Mouse (Mus musculus) kidney, postnatal 14 days (tissue): ENCODE data around the gene Mcf2l.

Source experiments
- DNase-seq: peaks from one replicate; pipeline ENCODE4 v3.0.0; 2022; ENCODE audit warnings: mixed read lengths

The Mcf2l gene

DNA sequence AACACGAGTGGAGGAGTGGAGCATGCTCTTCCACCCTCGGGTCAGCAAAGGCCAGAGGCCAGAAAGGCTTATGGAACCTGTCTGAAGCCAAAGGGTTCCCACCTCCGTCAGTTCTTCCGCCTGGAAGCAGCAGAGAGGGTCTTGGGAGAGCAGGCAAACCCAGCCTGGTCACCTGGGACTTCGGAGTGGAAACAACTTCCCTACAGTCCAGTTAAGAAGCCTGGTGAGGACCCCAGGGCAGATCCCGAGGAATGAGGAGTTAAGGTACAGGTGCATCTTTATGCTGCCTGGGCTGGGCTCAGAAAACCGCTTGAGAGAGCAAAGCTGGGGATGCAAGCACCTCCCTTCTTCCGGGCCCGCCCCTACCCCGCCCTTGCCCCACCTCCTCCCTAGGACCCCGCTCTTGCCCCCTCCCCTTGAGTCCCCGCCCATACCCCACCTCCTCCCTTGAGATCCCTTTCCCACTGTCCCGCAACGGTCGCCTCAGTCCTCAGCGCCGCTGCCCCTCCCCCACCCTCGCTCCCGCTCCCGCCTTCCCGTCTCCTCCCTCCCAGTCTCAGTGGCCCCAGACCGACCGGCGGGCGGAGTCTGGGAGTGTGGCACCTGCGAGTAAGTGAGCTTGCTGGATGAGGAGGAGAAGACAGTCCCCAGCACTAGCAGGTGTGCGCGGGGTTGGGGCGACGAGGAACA, at the start of gene Mcf2l:
TSS of gene Mcf2l (plus strand) at position 450 of the 690 bp plus-strand sequence.
- DNase-seq: peak; percentile 80

DNA sequence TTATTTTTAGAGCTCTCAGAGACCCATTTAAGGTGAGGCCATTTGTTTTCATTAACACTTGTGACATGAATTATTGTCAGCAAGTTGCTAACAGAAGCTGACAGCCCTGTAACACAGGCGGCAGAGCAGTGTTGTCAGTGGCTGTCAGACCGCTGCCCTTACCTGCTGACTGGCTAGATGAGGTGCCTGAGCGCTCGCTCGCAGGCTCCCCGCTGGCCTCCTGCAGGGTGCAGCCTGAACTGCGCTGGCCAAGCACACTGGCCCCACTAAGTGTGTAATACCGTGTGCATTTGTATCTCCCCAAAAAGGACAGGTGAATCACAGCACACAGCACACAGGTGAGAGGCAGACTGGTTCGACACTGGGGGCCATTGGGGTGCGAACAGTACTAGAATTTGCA, 49.0 kb upstream of the Mcf2l start:
- DNase-seq: no peak

DNA sequence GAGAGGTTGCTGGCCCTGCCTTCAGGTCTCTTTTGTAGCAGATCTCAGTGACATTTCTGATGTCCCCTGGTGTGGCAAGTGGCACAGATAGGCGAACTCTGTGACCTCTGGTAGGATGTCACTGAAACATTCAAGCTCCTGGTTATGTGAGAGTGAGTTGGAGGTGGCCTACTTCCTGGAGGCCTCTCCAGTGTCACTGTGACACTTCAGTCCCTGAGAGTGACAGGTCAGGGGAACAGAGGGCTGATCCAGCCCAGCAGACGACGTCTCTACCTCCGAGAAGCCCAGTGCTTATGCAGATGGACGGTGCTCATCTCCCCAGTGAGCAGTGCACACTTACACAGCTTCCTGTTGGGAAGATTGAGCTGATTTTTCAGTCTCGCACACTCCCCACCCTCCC, 48.4 kb upstream of the Mcf2l start:
- no peak for DNase-seq

DNA sequence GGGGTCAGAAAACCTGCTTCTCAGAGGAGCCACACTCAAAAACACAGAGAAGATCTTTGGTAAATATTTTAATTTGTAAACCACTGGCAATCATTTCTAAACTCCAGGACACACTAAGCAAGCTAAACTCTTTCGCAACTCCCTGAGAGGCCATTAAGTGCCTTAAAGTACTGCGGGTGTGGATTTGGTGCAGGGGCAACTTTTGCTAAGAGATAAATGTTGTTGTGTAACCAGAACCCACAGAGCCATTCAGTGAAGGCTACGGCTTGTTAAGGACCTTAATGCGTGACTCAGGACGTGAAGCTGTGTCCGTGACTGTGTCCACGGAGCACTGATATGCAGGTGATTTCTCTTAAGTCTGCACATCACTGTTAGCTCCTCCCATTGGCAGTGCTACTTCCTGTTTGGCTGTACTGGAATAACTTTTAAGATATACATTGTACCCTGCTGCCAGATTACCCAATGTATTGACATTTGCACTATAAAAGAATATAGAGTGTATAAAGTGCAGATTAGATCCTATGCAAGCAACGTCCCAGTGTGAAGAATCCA, 47.8 kb upstream of the Mcf2l start:
- DNase-seq: no peak

DNA sequence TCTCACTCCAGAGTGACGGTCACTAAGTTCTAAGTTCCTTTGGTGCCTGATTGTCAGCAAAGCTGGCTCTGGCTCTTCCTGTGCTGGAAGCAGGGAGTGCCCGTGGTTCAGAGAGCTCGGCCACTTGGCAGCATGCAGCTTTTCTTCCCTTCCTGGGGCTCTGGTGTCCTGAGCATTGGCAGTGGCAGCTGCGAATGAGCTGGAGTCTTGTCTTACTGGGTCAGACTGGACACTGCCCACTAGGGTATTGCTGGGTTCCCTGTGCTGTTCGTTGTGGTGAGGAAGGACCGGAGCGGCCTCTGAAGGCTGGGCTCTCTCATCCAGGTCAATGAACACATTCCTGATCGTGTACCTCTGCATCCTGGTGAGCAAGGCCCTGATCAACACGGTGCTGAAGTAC, 46.5 kb upstream of the Mcf2l start:
- DNase-seq: no peak

DNA sequence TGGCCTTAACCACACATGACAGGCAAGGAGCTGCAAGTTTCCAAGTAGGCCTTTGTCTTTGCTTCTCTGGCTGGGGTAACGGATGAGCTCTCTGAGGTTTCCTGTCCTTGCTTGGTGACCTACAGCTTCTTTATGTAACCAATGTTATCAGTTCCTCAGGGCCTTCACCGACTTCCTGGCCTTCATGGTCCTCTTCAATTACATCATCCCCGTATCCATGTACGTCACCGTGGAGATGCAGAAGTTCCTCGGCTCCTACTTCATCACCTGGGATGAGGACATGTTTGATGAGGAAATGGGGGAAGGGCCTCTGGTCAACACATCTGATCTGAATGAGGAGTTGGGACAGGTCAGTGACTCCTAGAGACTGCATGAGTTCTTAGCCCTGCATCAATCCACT, 45.3 kb upstream of the Mcf2l start:
- no peak for DNase-seq

DNA sequence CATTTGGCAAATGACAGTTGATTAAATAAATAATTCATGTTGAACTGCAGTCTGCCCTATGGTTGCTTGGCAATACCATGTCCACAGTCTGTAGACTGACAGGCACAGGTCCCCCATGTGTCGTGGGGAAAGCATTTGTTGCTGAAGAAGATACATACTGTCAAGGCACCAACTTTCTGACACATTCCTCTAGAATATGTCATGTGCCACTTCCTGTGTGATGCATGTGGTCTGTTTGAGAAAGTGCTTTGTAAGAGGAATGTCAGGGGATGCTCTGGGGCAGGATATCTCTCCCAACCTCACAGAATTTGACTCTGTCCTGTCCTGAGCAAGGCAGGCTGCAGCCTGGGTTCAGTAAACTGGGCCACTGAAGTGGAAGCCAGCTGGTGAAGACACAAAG, 44.2 kb upstream of the Mcf2l start:
- DNase-seq: no peak

DNA sequence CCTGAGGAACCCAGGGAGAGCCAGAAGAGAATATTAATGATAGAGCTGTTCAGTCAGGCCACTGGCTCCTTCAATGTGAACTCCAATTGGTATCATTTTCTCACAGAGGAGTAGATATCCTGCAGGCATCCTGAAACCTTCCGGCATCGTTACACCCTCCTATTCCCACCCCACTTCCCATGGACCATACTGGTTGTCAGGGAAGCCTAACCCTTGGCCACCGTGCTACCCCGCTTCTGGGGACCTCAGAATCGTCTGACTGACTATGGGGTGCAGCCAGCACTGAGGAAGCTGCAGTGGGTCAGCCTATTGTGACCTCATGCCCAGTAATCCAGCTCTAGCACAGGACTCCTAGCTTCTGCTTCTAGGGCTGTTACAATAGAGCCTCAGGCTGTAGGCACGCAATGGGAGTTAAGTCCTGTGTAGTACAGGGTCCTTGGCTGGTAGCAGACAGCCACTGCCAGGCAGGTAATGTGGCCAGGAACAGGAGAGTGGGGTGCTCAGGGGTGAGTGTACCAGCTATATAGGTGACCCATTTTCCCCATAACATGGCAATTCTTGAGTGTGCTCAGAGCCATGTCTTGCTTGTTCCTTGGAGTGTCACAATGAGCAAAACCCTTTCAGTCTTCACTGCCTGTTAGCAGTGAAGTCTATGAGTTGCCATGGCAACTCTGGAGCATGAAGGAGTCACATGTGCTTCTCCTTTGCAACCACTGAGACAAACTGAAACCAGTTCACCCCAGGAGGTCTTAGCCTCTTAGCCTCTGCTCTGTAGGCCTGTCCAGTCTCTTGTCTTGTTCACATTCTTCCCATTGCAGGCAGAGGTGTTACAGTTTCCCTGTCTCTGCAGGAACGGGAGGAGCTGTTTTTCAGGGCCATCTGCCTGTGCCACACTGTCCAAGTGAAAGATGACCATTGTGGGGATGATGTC, 41.7 kb upstream of the Mcf2l start:
- DNase-seq: no peak

DNA sequence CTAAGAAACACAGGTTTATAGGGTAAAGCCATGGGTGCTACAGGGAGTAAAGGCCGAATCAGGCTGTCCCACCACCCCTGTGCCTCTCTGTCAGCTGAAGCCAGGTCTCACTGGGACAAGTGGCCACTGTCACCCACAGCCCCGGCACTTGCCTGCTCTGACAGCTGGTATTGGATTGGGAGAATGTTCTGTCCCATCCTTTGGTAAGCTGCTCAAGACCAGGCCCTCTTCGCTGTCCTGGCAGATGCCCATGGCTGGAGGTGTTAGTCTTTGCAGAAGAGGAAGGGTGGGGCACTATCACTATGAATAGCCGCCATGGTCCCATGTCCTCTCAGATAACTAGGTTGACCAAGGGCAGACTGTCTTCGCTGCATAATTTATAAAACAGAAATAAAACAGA, 40.0 kb upstream of the Mcf2l start:
- DNase-seq: no peak

DNA sequence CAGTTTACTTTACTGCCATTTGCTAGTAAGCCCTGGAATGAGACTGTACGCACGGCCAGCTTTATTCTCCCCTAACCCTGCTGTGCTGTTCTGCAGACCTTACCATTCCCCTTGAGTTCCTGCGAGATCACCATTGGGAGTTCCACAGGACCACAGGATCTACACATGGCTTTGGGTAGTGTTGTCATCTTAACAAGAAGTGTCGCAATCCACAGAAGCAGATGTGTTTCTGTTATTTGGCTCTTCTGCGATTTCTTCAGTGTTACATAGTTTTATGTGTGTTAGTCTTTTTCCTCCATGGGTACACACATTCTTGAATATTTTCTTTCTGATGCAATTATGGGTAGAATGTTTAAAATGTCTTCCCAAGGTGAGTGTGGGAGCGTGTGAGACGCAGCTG, 32.8 kb upstream of the Mcf2l start:
- DNase-seq: no peak

DNA sequence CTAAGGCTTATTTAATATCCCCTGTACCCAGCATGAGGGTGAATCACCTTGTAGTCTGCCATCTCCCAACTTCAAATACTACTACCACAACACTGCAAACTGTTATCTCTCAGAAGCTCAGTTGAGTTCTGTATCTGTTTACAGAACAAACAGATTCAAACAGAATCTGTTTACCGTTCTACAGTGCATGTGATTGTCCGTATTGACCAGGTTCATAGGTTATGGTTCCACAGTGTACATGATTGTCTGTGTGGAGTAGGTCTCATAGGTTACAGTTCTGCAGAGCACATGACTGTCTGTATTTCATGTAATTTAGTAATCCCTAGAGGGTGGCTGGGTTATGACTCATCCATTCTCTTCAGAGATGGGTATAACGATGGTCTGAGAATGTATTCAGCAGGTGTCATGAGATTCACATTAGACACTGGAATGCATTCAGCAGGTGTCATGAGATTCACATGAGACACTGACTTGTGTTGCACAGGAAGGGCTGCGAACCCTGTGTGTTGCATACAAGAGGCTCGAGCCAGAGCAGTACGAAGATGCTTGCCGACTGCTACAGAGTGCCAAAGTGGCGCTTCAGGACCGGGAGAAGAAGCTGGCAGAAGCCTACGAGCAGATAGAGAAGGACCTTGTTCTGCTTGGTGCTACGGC, 31.1 kb upstream of the Mcf2l start:
- DNase-seq: no peak

DNA sequence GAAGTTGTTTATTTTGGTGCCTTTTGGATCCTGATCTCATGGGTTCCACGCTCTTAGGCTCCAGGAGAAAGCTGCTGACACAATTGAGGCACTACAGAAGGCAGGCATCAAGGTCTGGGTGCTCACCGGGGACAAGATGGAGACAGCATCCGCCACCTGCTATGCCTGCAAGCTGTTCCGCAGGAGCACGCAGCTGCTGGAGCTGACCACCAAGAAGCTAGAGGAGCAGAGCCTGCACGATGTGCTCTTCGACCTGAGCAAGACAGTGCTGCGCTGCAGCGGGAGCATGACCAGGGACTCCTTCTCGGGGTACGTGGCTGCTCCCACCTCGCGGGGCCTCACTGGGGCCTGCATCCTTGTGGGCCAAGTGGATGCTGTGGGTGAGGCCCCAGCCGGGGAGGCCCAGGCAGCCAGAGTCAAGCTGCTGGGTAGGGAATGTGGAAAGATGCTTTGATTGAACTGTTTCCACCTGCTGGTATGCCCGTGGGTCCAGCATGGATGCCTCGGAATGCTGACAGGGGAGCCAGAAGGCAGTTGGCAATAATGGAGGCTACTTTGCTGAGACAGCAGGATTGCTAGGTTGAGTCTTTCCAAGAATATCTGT, 29.2 kb upstream of the Mcf2l start:
- no peak for DNase-seq

DNA sequence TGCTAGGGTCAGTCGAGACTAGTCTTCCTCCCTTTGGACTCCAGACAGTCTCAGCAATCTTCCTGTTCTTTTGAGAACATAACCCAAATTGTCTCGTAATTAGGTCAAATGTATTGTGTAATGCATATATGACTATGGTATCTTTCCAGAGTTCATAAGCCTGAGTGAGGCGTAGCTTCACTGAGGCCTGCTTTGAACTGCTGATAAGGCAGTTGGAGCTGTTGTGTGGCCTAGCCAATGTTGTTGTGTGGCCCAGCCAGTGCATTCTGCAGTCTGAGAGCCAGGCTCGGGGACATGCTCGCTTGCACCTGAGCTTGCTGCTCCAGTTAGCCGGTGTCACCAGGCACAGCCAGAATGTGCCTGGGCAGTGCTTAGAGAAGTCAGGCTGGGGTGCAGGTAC, 27.2 kb upstream of the Mcf2l start:
- DNase-seq: no peak

DNA sequence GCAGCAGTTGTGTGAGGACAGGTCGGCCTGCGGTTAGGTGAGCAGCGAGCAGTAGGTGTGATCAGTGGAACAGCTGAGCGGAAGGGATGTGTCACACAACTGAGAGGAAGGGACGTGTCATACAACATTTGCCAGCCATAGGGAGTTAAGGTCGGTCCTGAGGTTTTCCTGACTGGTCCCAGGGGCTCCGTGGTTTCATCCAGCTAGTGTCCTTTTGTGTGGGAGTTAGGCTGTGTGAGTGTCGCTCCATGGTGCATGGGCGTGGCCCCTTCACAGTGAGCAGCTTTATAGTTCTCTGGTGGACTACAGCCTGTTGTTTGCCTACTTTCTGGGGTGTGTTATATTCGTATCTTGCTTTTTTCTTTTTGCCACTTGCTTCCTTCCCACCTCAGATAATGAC, 22.4 kb upstream of the Mcf2l start:
- no peak for DNase-seq

DNA sequence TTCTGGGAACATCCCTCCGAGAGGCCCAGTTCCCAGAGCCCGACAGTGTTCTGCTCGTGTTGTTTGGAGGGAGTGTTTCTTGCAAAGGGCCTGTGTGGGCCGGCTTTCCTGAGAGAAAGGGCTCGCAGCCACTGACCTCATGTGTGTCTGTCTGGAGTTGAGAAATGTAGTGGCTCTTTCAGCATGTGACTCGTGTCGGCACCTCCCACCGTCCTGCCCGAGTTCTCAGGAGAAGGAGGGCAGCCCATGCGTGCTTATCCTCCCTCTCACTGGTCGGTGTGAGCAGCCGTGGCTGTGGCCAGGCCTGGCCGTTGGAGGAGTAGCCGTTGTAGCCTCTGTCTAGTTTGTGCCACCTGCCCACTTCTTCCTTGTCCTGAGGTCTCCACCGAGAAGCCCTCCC, 17.6 kb upstream of the Mcf2l start:
- DNase-seq: no peak

DNA sequence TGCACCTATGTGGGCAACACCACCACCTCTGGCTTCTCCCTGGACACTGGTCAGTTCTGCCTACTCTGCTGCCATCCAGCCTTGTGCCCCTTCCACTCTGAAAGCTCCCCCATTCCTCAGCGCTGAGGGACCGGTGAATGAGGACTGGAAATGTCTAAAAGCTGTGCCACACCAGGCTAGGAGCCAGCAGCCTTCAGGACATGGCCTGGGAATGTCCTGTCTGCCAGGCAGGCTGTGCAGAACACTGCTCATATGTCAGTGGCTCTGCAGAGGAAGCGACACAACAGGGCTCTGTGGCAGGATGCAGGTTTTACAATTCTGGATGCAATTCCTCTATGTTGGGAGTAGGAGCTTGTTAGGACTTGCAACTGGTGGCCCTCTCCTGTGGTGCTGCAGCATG, 10.5 kb upstream of the Mcf2l start:
- no peak for DNase-seq

DNA sequence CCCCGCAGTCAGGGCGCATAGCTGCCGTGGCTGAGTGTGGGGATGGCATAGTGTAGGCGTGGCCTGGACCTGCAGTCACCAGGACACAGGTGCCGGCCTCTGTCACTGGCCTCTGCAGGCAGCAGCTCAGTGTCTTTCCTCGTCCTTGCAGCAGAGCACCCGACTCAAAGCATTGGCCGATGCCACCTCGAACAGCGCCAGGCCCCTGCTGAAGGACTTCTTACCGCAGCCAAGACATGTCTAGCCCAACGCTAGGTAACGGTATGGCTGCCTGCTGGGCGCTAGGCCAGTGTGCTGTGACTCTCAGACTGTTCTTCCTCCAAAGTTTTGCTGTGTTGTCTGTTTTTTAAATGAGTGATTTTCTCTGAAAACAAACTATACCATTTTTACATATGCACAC, 10.0 kb upstream of the Mcf2l start:
- no peak for DNase-seq

DNA sequence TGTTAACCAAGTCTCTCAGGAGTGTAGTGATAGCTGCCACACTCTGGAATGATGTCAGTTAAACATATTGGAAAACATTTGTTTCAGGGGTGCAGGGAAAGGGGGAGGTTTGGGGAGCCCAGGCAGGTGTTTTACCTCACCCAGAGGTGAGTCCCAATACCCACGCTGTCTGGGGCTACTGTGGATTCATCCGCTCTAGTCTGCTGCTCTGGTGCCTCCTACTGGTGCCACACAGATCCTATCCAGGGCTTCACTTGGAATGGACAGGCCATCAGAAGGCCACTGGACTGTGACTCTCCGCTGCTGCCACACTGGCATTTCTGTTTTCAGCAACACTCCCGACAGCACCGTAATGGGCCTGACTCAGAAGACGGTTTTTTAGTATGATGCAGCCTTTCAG, 7.8 kb upstream of the Mcf2l start:
- DNase-seq: no peak

DNA sequence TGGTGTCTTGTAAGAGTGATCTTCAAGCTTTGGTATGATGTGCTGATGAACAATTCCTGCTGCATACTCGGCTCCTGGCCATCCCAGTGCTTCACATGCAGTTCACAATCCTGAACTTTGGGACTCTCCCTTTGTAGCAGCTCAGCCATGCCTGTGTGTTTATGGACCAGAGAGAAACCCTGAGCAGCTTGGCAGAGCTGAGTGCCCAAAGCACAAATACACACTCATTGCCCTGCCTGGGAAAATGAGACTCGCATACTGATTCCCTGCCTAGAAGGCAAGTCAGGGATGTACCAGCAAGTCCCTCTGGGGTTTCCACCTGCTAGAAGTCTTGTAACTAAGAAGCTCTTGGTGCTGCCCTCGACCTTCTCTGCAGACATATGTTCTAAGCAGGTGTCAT, 3.9 kb upstream of the Mcf2l start:
- no peak for DNase-seq

DNA sequence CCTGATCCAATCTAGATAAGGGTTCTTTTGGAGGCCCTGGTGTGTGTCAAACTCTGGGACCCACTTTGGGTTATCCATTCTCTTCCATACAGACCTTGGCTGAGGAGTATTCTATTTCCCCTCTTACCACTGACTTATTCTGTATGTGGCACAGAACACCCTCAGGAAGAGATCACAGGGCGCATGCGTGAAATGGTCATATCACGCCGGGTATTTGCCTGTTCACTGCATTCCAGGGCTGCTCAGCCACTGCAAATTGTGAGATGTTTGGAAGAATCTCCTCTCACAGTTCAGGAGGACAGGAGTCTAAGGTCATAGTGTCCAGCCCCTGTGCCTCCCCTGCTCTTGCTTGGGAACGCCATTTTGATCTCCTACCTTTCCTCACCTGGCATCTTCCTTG, 3.0 kb upstream of the Mcf2l start:
- DNase-seq: no peak

DNA sequence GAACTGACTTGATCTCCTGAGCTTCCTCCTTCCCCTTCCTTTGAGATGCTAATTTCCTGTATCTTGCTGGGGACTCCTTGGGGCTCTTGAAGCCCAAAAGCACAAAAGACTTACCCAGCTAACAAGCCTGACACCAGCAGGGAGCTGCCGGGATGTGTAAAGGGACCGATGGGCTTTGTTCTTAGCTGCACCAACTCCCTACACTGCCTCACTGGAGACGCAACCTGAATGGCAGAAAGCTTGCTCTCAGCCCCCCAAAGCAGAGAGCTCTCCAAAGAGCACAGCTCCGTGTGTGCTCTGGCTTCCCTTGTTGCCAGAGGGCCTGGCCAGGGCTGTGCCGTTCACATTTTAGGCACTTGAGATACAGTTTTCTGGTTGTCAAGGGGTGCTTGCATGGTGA, 2.1 kb upstream of the Mcf2l start:
- no peak for DNase-seq

DNA sequence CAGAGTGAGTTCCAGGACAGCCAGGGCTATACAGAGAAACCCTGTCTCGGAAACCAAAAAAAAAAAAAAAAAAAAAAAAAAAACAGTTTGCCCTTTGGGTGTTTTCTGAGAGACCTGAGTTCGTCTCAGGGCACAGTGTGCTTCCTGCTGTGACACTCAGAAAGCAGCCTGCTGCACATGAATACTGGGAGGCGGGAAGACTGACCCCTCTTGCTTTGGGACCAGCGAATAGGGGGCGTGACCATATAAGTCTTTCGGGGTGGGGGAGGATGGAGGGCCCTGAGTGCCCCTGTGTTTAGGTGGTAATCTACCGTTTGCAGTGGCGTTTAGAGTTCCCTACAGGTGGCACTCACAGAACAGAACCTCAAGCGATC, 636 bp upstream of the Mcf2l start:
- DNase-seq: no peak

DNA sequence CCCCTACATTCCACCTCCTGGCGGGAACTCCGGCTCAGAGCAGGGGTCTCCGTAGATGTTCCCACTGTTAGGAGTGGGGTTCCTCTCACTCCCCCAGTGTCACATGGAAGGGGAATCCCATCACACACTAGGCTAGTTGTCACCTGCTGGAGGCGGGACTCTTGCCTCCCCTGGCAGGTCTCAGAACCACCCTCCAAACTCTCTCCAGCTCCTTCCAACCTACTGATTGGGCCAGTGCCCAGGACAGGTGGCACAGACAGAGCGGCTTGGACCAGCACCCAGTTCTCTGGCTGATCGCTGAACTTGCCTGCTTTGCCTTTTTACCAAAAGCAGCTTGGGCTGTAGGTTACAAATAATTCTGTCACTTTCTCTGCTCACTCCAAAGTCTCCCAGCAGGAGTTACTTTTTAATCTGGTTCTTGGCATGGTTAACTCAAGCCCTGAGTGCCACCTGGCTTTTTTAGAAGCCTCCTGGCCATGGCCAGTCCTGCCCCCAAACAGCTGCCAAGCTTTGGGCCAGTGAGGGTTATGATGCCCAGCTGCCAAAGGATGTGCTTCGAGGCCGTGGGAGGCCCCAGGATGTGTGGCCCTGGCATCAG, 687 bp downstream of the Mcf2l start:
- DNase-seq: peak; percentile 83
